Mouse (Mus musculus) thymus, adult 2 months (tissue): ENCODE data around the gene Gdap2. TPM values are rescaled to one million over a fixed set of nuclear protein-coding genes. Genes with fewer than 3 reads are reported as not detected.

Experiments used
- DNase-seq: peaks from one replicate; pipeline ENCODE4 v3.0.0; 2021
- H3K27ac ChIP-seq: fragments of 200-500 bp; 2 replicates; pipeline ENCODE4 v1.5.1; 2012; ENCODE audit warnings: low read length, control low read depth; ENCODE audit not compliant: control insufficient read depth, insufficient read depth
- H3K27me3 ChIP-seq: fragments of 200-500 bp; 2 replicates; pipeline ENCODE4 v1.6.1; 2012; ENCODE audit warnings: mild to moderate bottlenecking, low read length, moderate library complexity, mixed read lengths; ENCODE audit not compliant: control insufficient read depth, insufficient read depth
- H3K36me3 ChIP-seq: fragments of 200-500 bp; 2 replicates; pipeline ENCODE4 v1.6.1; 2012; ENCODE audit warnings: mild to moderate bottlenecking, low read length, moderate library complexity; ENCODE audit not compliant: control insufficient read depth, insufficient read depth
- H3K4me1 ChIP-seq: fragments of 200-500 bp; replicated peaks from 2 replicates; pipeline ENCODE4 v1.6.1; 2012; ENCODE audit warnings: low read length; ENCODE audit not compliant: control insufficient read depth, insufficient read depth
- H3K4me3 ChIP-seq: fragments of 200-500 bp; 2 replicates; pipeline ENCODE4 v1.5.1; 2012; ENCODE audit warnings: mild to moderate bottlenecking, low read length, control low read depth, moderate library complexity; ENCODE audit not compliant: control insufficient read depth, insufficient read depth
- CTCF ChIP-seq: fragments of 200-500 bp; IDR thresholded peaks from 2 replicates; pipeline ENCODE4 v1.5.1; 2012; ENCODE audit warnings: mild to moderate bottlenecking, control low read depth, low read length, moderate library complexity, borderline replicate concordance; ENCODE audit not compliant: control insufficient read depth, poor library complexity, insufficient read depth; ENCODE audit errors: extremely low read depth
- POLR2A ChIP-seq: fragments of 200-500 bp; IDR thresholded peaks from 2 replicates; pipeline ENCODE4 v1.6.1; 2012; ENCODE audit warnings: mild to moderate bottlenecking, low read length, control low read depth, moderate library complexity; ENCODE audit not compliant: control insufficient read depth, poor library complexity, insufficient read depth; ENCODE audit errors: extremely low read depth
- WGBS: fragments of 180-500 bp; shearing (Covaris S2); methylation state at CpG from one replicate; pipeline ENCODE4 v1.1.7; 2018; 5-methylcytosine and 5-hydroxymethylcytosine counted together
- polyA plus RNA-seq: library from polyadenylated mRNA; depleted of rRNA; stranded (reverse); fragments of >200 nt; gene quantifications from 2 replicates; pipeline ENCODE4 v1.2.3, GENCODE M21; 2012

Gene Gdap2
- polyA plus RNA-seq, 1 experiment, result 19.6 TPM

DNA sequence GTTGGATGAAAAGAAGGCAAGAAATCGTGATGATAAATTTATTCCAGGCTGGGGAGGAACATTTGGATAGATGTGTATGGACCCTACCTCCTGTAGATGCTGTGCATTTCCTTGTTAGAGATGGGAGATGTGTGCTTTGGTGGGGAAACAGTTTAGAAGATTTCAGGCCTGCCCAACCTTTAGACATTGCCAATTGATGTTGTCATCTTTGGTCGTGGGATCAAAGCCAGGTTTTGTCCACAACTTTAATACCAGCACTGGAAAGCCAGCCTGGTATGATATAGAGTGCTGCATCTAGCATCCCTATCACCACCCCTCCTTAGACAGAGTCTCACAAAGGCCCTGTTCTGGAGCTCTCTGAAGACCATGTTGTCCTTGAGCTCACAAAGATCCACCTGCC, 1.4 kb downstream of the Gdap2 start:
- 87% methylated on average over 2 of the region's 2 CpGs for WGBS

DNA sequence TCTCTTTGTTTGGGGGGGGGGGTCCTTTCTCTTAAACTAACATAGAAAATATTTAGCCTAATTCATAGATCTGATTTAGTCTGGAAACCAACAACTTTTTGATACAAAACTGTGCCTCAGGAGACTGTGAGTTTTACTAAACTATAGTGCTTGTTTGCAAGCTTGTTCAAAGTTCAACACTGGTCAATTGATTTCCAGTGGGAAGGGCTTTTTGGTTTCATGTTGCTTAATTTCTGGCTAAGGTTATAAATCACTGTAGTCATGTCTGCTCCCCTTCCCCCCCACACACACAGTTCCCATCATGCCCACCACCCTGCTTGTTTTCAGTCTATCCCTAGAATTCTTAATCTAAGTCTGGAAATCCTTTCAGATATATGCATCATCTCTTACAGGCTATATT, 2.8 kb downstream of the Gdap2 start:
- H3K4me1 ChIP-seq, result peaks cover 3% of the 10 kb centered on the region
- no peak overlapping the region for H3K27ac ChIP-seq
- no peak for TF ChIP-seq POLR2A
- TF ChIP-seq CTCF, result no peak
- H3K36me3 ChIP-seq, result peaks cover under 1% of the 10 kb centered on the region; the same call in 1 of the 2 replicates
- no peak for DNase-seq
- no peak overlapping the region for H3K4me3 ChIP-seq
- no peaks in the 10 kb centered on the region for H3K27me3 ChIP-seq

More for the DNA sequence above, 1.4 kb downstream of the Gdap2 start:
- no peaks in the 10 kb centered on the region for H3K27me3 ChIP-seq
- no peak for TF ChIP-seq CTCF
- no peak for TF ChIP-seq POLR2A
- H3K4me3 ChIP-seq, result no peak overlapping the region
- DNase-seq, result no peak
- peaks cover 10% of the 10 kb centered on the region; the same call in 1 of the 2 replicates for H3K36me3 ChIP-seq
- H3K4me1 ChIP-seq, result peaks cover 3% of the 10 kb centered on the region
- H3K27ac ChIP-seq, result no peak overlapping the region

DNA sequence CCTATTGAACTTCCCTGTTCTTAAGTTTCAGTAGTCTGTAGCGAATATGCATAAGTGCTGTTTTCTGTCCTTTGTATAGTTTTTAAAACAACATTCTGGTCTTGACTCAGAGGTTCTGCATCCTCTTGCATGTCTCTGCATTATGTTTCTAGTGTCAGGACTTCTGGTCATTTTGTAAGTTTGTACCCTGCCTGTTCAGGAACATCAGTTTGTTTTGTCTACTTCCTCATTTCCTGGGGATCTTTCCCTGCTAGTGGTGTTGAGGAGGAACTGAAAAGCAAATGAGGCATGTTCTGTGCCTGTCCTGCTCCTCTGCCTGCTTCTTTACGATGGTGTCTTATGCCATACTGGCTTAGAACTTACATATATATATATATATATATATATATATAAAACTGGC, 13.8 kb downstream of the Gdap2 start:
- 84% methylated on average over 2 of the region's 2 CpGs for WGBS
- H3K27me3 ChIP-seq, result no peaks in the 10 kb centered on the region
- H3K36me3 ChIP-seq, result peaks cover 59% of the 10 kb centered on the region
- no peak for TF ChIP-seq CTCF
- no peak for DNase-seq
- H3K4me1 ChIP-seq, result no peaks in the 10 kb centered on the region
- H3K4me3 ChIP-seq, result no peak overlapping the region
- H3K27ac ChIP-seq, result no peak overlapping the region

DNA sequence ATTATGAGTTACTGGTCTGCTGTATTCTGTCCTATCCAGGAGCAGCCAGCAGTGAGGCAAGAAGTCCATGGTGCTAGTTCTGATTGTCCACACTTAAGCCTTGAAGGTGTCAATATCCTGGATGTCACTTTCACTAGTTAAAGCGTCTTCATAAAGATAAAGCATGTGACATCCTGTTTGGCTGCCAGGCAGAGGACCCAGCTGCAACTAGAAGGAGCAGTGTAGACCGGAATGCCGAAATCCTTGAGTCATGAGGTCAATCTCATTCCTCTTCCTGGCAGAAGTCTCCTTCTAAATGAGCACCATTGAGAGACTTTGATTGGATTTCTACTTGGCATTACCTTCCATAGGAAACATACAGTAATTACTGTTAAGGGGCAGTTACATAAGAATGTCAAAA, 18.3 kb downstream of the Gdap2 start:
- H3K4me1 ChIP-seq, result no peaks in the 10 kb centered on the region
- TF ChIP-seq POLR2A, result no peak
- TF ChIP-seq CTCF, result no peak
- no peak overlapping the region for H3K27ac ChIP-seq
- no peak overlapping the region for H3K4me3 ChIP-seq
- DNase-seq, result no peak
- WGBS, result 93% methylated on average over 3 of the region's 3 CpGs
- H3K36me3 ChIP-seq, result peaks cover 49% of the 10 kb centered on the region
- H3K27me3 ChIP-seq, result no peaks in the 10 kb centered on the region

DNA sequence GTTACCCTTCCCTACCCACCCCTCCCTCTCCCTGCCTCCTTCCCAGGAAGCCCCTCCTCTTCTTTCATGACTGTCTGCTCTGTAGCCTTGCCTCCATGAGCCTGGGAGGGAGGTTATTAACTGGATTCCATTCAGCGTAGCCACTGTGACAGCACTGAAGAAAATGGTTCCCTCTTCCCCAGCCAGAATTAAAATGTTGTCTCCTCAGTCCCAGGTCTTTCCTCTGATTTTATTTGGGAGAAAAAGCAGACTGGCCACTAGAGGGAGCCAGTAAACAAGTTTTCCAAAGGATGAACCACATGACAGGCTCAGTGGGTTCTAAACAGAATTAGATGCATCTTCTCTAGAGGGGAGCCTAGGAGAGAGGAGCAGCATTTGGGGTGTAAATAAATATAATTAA, 27.3 kb downstream of the Gdap2 start:
- H3K27ac ChIP-seq, result no peak overlapping the region
- peak; percentile 45 for DNase-seq
- H3K4me3 ChIP-seq, result no peak overlapping the region
- TF ChIP-seq POLR2A (no peak), CTCF (no peak)
- WGBS, result 77% methylated on average over 1 of the region's 1 CpGs
- H3K36me3 ChIP-seq, result peaks cover 30% of the 10 kb centered on the region
- no peaks in the 10 kb centered on the region for H3K27me3 ChIP-seq
- no peaks in the 10 kb centered on the region for H3K4me1 ChIP-seq

DNA sequence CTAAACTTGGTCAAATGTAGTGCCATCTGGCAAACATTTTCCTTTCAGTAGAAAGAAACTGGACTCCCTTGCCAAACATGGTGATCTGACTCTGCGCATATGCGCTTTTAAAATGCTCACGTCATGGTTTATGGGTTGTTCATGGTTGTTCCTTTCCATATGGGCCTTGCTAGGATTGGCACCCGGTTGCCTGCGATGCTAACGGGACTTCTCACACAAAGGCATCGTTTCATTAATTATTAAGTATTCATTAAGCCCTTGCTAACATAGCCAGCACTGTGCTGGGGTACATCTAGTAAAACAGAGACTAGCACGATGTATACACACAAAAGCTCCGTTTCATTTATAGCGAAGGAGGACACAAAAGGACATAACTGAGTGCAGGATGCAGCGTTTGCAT, 27.7 kb downstream of the Gdap2 start:
- Histone ChIP-seq H3K36me3 (peaks cover 27% of the 10 kb centered on the region), H3K4me1 (no peaks in the 10 kb centered on the region), H3K27me3 (no peaks in the 10 kb centered on the region), H3K4me3 (no peak overlapping the region), H3K27ac (no peak overlapping the region)
- DNase-seq, result no peak
- TF ChIP-seq CTCF (no peak), POLR2A (no peak)
- WGBS, result 97% methylated on average over 11 of the region's 11 CpGs

DNA sequence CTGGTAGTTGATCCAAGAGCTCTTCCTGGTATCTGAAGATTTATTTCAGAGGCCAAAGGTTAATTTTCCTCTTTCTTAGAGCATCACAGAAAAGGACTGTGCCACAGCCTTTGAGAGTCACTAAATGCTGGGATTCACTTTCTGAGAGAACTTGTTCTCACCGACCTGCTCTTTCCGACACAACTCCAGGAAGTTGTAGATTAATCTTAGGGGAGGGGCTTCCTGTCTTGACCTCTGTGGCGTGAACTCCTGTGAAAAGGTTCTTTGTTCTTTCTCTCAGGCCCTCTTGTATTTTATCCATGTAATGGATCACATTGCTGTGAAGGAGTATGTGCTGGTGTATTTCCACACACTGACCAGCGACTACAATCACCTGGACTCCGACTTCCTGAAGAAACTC, 32.0 kb downstream of the Gdap2 start:
- no peak for DNase-seq
- TF ChIP-seq POLR2A (no peak), CTCF (no peak)
- Histone ChIP-seq H3K4me1 (no peaks in the 10 kb centered on the region), H3K4me3 (no peak overlapping the region), H3K36me3 (peaks cover 37% of the 10 kb centered on the region), H3K27me3 (no peaks in the 10 kb centered on the region), H3K27ac (no peak overlapping the region)
- WGBS, result 62% methylated on average over 5 of the region's 5 CpGs
